ENCODE assay signal across 10 mouse cellular contexts in the genomic region with DNA sequence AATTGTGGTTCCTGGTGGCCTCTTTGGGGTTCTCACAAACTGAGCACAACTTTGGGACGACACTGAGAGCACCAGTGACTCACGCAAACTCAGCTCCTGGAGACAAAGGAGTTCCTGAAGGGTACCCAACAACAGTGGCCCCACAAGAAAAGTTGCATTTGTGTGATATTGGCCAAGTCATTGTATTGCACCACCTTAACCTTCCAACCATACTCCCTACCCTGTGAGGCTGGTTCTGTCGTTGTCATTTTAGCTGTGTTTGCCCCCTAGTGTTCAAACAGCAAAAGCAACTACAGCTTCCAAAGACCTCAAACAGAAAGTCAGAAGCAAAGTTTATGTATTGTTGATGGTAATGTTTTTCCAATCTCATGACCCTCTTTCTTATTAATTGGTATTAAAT. TPM values are rescaled to one million over a fixed set of nuclear protein-coding genes. Genes with fewer than 3 reads are reported as not detected.
DNase-seq lines count a peak whose midpoint lies in the region; ATAC-seq and TF ChIP-seq lines count a peak whose summit lies in the region.
"Had no signal": no experiment of that assay in that cellular context is flagged by ENCODE, and none has a peak within 500 bp of the region (broad histone marks: within the 10 kb centered on the region; RNA-seq: fewer than 3 reads in every experiment).

No protein-coding gene starts in this region.

- H3K36me3 ChIP-seq in stomach, postnatal 0 days (ENCODE audit: control insufficient read depth, insufficient read depth, low read length) = no peaks in the 10 kb centered on the region
- H3K36me3 ChIP-seq: heart, embryonic 15.5 days had no signal

- peak; percentile 60 for TF ChIP-seq CTCF in left cerebral cortex, adult 2 months (IDR thresholded peaks at IDR 0.05)
- peak; percentile 73 for TF ChIP-seq CTCF in stomach, postnatal 0 days (IDR thresholded peaks at IDR 0.05; ENCODE audit: low read depth)

- no peak for DNase-seq in left cerebral cortex, adult 2 months (ENCODE audit: extremely low spot score in 1 of 2, low spot score in 2 of 2)
- no peak for DNase-seq in left cerebral cortex, adult 11 months (ENCODE audit: low spot score)
- DNase-seq in R1 (ENCODE audit: low read depth, low spot score) = peak; percentile 33
- peak; percentile 9 for DNase-seq in forelimb bud, embryonic 11.5 days (ENCODE audit: low read depth, low spot score)
- no peak for DNase-seq in stomach, postnatal 0 days (ENCODE audit: low spot score)
- no peak for DNase-seq in urinary bladder, postnatal 36 days (ENCODE audit: low spot score in 2 of 2)
- DNase-seq in ovary, adult 18-20 months (ENCODE audit: low spot score) = no peak
- no peak for DNase-seq in gastrocnemius, postnatal 4 days (ENCODE audit: low spot score in 2 of 2)
- DNase-seq: lung, adult 2 months had no signal

- no peak overlapping the region for H3K4me2 ChIP-seq in stomach, postnatal 0 days (replicated peaks; ENCODE audit: low read depth)
- H3K4me2 ChIP-seq: heart, embryonic 15.5 days had no signal

- H3K27me3 ChIP-seq in stomach, postnatal 0 days (ENCODE audit: control insufficient read depth, insufficient read depth, low read length) = no peaks in the 10 kb centered on the region
- H3K27me3 ChIP-seq: heart, embryonic 15.5 days had no signal

- intact Hi-C loops in left cerebral cortex, adult 2 months (cut with DNase I) = loop anchor here (2.0 kb wide), 1 partner anchor 348 kb away; no protein-coding TSS in a partner anchor

- no peak for TF ChIP-seq EP300 in stomach, postnatal 0 days (optimal IDR thresholded peaks at IDR 0.05)

- no peaks in the 10 kb centered on the region for H3K4me1 ChIP-seq in stomach, postnatal 0 days (replicated peaks; ENCODE audit: control insufficient read depth, insufficient read depth)
- H3K4me1 ChIP-seq: heart, embryonic 15.5 days had no signal

- H3K27ac ChIP-seq in left cerebral cortex, adult 2 months = no peak overlapping the region
- no peak overlapping the region for H3K27ac ChIP-seq in stomach, postnatal 0 days (replicated peaks)
- H3K27ac ChIP-seq: heart, embryonic 15.5 days had no signal

- H3K9me3 ChIP-seq in stomach, postnatal 0 days (ENCODE audit: control insufficient read depth, low read length) = no peaks in the 10 kb centered on the region
- H3K9me3 ChIP-seq: heart, embryonic 15.5 days had no signal

- 55% methylated on average over 3 of the region's 3 CpGs for WGBS in stomach, postnatal 0 days

- no peak for ATAC-seq in stomach, postnatal 0 days (ENCODE audit: low FRiP score, low TSS enrichment)

- H3K4me3 ChIP-seq in left cerebral cortex, adult 2 months = no peak overlapping the region
- H3K4me3 ChIP-seq in stomach, postnatal 0 days (ENCODE audit: low read depth, low read length) = no peak overlapping the region
- H3K4me3 ChIP-seq: heart, embryonic 15.5 days had no signal

- H3K9ac ChIP-seq in stomach, postnatal 0 days (ENCODE audit: low read length) = no peak overlapping the region
- H3K9ac ChIP-seq: heart, embryonic 15.5 days had no signal

RNA-seq across cellular contexts. Expression of gene Slfn14, which starts 23.4 kb away (rescaled TPM):
- total RNA-seq in left cerebral cortex, adult 2 months (2021) = not detected
- polyA plus RNA-seq in stomach, postnatal 0 days (2015; fragmentation: Nextera tagmentation; extraction: Ambion mirVana) = 0.04 TPM in 2 replicates
- under 1 TPM; 0.07 to 0.26 TPM for total RNA-seq in gastrocnemius, postnatal 4 days (2021)

RNA-seq across cellular contexts. Expression of gene Ap2b1, which starts 35.7 kb away (rescaled TPM):
- 100 to 1,000 TPM; 281 to 296 TPM for total RNA-seq in left cerebral cortex, adult 2 months (2021)
- polyA plus RNA-seq in stomach, postnatal 0 days (2015; fragmentation: Nextera tagmentation; extraction: Ambion mirVana) = 20.0 and 21.5 TPM in 2 replicates
- total RNA-seq in gastrocnemius, postnatal 4 days (2021) = 10 to 100 TPM; 64.8 to 69.7 TPM

RNA-seq across cellular contexts. Expression of gene Pex12, which starts 39.2 kb away (rescaled TPM):
- 10 to 100 TPM in 1 of 2 experiments, 1 to 10 TPM in 1; 9.4 to 13.9 TPM for total RNA-seq in left cerebral cortex, adult 2 months (2021)
- 9.1 and 10.1 TPM in 2 replicates for polyA plus RNA-seq in stomach, postnatal 0 days (2015; fragmentation: Nextera tagmentation; extraction: Ambion mirVana)
- total RNA-seq in gastrocnemius, postnatal 4 days (2021) = 10 to 100 TPM; 13.7 to 14.2 TPM

Comparison
In these comparisons a context has a peak if more than half of its experiments do, and no peak if none do; other contexts are left out.
1. DNase-seq: peak in R1 (single experiment) and forelimb bud, embryonic 11.5 days (single experiment); none in left cerebral cortex, adult 2 months (0 of 2), left cerebral cortex, adult 11 months (single experiment), stomach, postnatal 0 days (single experiment), urinary bladder, postnatal 36 days (0 of 2), ovary, adult 18-20 months (single experiment) and gastrocnemius, postnatal 4 days (0 of 2).